Mouse (Mus musculus) ES-E14 (cell line): ENCODE data around the gene Cbx2. TPM values are rescaled to one million over a fixed set of nuclear protein-coding genes. Genes with fewer than 3 reads are reported as not detected.
A peak's percentile ranks its signal among the peaks of the same experiment; 100 is the strongest.

ENCODE experiments used
- DNase-seq: peaks from one replicate; pipeline ENCODE4 v3.0.0-alpha.2; 2013; ENCODE audit warnings: low read depth, low spot score
- H3K27ac ChIP-seq: 2 replicates; pipeline ENCODE4 v1.5.1; 2012; ENCODE audit warnings: low read depth, mild to moderate bottlenecking, low read length, moderate library complexity, mixed read lengths; ENCODE audit not compliant: poor library complexity, insufficient read depth, severe bottlenecking
- H3K36me3 ChIP-seq: 2 replicates; pipeline ENCODE4 v1.6.1; 2012; ENCODE audit warnings: mild to moderate bottlenecking, low read length, moderate library complexity, mixed read lengths; ENCODE audit not compliant: control insufficient read depth, poor library complexity, insufficient read depth, severe bottlenecking
- H3K4me1 ChIP-seq, 2 experiments: fragments of 150-350 bp in 1 of 2; sonication (generic) in 1 of 2; 2 replicates each; pipeline ENCODE4 v1.6.1; 2012; ENCODE audit warnings: low read length in 2 of 2, mild to moderate bottlenecking in 1 of 2, mixed read lengths in 1 of 2; ENCODE audit not compliant: control insufficient read depth in 2 of 2, insufficient read depth in 2 of 2, poor library complexity in 1 of 2
- H3K4me3 ChIP-seq, 2 experiments: fragments of 150-350 bp in 1 of 2; sonication (generic) in 1 of 2; 2 replicates each; pipeline ENCODE4 v1.5.1; 2012; ENCODE audit warnings: low read length in 2 of 2, low read depth in 1 of 2, mild to moderate bottlenecking in 1 of 2, mixed read lengths in 1 of 2; ENCODE audit not compliant: insufficient read depth in 1 of 2, poor library complexity in 1 of 2, severe bottlenecking in 1 of 2
- H3K9ac ChIP-seq: 2 replicates; pipeline ENCODE4 v1.6.1; 2012; ENCODE audit warnings: low read depth, mild to moderate bottlenecking, low read length, mixed read lengths; ENCODE audit not compliant: poor library complexity, insufficient read depth, severe bottlenecking
- H3K9me3 ChIP-seq: fragments of 150-350 bp; sonication (generic); 2 replicates; pipeline ENCODE4 v1.6.1; 2012; ENCODE audit warnings: low read depth, mild to moderate bottlenecking, low read length; ENCODE audit not compliant: control insufficient read depth, insufficient read depth
- CHD2 ChIP-seq: IDR thresholded peaks from 2 replicates; pipeline ENCODE4 v1.6.1; 2014; ENCODE audit warnings: mild to moderate bottlenecking, low read depth, low read length, inconsistent platforms
- HCFC1 ChIP-seq: IDR thresholded peaks from 2 replicates; pipeline ENCODE4 v1.6.1; 2012; ENCODE audit warnings: low read length, inconsistent platforms, borderline replicate concordance; ENCODE audit not compliant: insufficient read depth
- MAFK ChIP-seq: IDR thresholded peaks from 2 replicates; pipeline ENCODE4 v1.6.1; 2014; ENCODE audit warnings: mild to moderate bottlenecking, low read depth, low read length, inconsistent platforms; ENCODE audit not compliant: insufficient read depth
- ZC3H11A ChIP-seq: IDR thresholded peaks from 2 replicates; pipeline ENCODE4 v1.6.1; 2012; ENCODE audit warnings: low read depth, mild to moderate bottlenecking, inconsistent platforms, low read length, borderline replicate concordance
- ZNF384 ChIP-seq: IDR thresholded peaks from 2 replicates; pipeline ENCODE4 v1.6.1; 2012; ENCODE audit warnings: low read depth, low read length, inconsistent platforms
- in situ Hi-C, 2 experiments: fragments of 600-800 bp; cut with MboI; formaldehyde crosslinking; loops; one replicate each; pipeline ENCODE4 v1.15.1; 2025; ENCODE audit warnings: low sequenced_read_pairs in 2 of 2, inconsistent platforms in 1 of 2; ENCODE audit not compliant: unreplicated experiment in 2 of 2
- total RNA-seq: library from RNA; depleted of rRNA; stranded (reverse); fragments of 300-350 nt; gene quantifications from 2 replicates; pipeline ENCODE4 v1.2.3, GENCODE M21; 2012

Gene Cbx2
- total RNA-seq, 1 experiment: 13.9 TPM

DNA sequence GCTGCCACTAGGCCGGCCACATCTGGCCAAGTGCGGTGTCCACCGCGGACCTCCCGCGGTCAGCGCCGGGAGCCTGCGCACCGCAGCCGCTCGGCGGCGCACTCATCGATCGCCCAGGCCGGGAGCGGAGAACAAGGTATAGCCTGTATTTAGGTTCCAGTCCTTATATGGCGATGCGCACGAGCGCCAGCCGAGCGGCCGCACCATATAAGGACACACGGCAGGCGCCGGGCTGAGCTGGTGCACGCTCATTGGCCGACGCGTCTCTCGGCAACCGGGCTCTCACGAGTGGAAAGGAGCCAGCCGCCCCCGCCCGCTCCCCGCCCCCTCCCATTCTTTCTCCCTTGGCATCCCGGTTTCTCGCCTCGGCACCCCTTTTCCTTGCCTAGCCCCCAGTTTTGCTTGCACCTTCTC lies 30.5 kb downstream of the Cbx2 start:
- H3K4me3 ChIP-seq: peak overlapping the region; percentile 59 to 65
- DNase-seq: no peak
- in situ Hi-C loops: loop anchor here (5.0 to 10.0 kb wide), 2 partner anchors 34 to 1182 kb away; partner anchors contain the start of genes Bahcc1 (in 1 of the 2) and Cbx4 (in 1 of the 2)
- H3K4me1 ChIP-seq: peaks cover 0 to 25% of the 10 kb centered on the region in 2 experiments; a peak in 1 of 4 replicates
- H3K27ac ChIP-seq: no peak overlapping the region
- peak overlapping the region; percentile 66 for H3K9ac ChIP-seq
- no peaks in the 10 kb centered on the region for H3K36me3 ChIP-seq
- no peaks in the 10 kb centered on the region for H3K9me3 ChIP-seq
- TF ChIP-seq CHD2 (no peak), ZNF384 (no peak), ZC3H11A (no peak), HCFC1 (no peak), MAFK (no peak)

GRCm38 (mm10) chr11:119053738-119054350 lies 31.1 kb downstream of the Cbx2 start:
- DNase-seq: no peak
- TF ChIP-seq ZC3H11A (no peak), CHD2 (no peak), HCFC1 (no peak), MAFK (no peak), ZNF384 (no peak)
- in situ Hi-C loops: loop anchor here (5.0 to 10.0 kb wide), 2 partner anchors 33 to 1181 kb away; partner anchors contain the start of genes Bahcc1 (in 1 of the 2) and Cbx4 (in 1 of the 2)
- Histone ChIP-seq H3K9ac (no peak overlapping the region), H3K36me3 (no peaks in the 10 kb centered on the region), H3K4me1 (peaks cover 0 to 29% of the 10 kb centered on the region in 2 experiments; a peak in 1 of 4 replicates), H3K4me3 (peak overlapping the region; percentile 33 to 41; a peak in 3 of 4 replicates), H3K27ac (no peak overlapping the region), H3K9me3 (no peaks in the 10 kb centered on the region)

DNA sequence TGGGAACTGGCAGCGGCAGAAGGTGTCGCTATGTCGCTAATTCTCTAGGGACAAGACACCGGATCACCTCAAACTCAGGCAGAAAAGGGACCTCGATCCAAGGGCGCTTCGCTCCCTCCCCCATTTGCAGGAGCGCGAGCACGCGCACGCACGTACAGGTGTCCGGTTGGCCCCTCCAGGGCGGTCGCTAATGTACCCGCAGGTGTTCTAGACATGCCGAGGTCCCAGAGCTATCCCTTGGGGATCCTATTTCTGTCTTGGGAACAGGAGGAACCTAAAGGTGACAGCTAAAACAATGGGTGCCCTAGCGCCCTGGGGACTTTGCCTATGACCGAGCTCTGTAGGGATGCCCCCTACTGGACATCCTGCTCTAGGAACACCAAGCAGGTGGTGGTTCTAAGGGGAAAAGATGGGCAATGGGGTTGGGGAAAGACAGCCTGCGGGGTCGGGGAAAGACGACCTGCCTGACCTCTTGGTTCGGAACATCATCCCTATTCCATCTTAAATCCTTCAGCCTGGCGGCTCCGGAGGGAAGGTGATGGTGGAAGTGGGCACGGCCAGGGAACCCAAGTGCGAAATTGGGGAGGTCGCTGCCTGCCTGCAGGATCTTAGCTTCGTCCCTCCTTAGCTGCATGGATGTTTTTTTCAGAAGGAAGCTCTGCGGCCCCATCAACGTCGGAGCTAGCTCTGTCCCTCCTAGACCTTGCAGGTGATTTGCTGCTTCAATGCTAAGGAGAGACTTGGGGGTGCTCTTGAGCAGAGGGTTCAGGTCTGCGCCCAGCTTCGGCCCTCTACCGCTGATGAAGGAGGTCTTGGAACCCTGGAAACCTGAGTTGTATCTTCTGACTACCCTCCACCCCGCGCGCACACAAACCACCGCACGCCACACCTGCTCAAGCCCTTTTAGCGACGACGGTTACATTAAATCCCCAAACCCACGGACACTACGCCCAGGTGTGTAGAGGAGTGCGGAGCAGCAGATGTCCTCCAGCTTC lies 31.9 kb downstream of the Cbx2 start:
- Histone ChIP-seq H3K4me1 (peaks cover 0 to 30% of the 10 kb centered on the region in 2 experiments; a peak in 1 of 4 replicates), H3K9ac (no peak overlapping the region), H3K4me3 (peak overlapping the region; percentile 9 to 41; a peak in 2 of 4 replicates), H3K36me3 (no peaks in the 10 kb centered on the region), H3K27ac (no peak overlapping the region), H3K9me3 (no peaks in the 10 kb centered on the region)
- no peak for DNase-seq
- in situ Hi-C loops: loop anchor here (5.0 to 10.0 kb wide), 2 partner anchors 33 to 1180 kb away; partner anchors contain the start of genes Bahcc1 (in 1 of the 2) and Cbx4 (in 1 of the 2)
- no peak for TF ChIP-seq HCFC1
- no peak for TF ChIP-seq ZNF384

GRCm38 (mm10) chr11:119055571-119056131 lies 32.9 kb downstream of the Cbx2 start:
- peaks cover 0 to 30% of the 10 kb centered on the region in 2 experiments; a peak in 1 of 4 replicates for H3K4me1 ChIP-seq
- no peak for TF ChIP-seq ZC3H11A
- TF ChIP-seq MAFK: no peak
- no peak for TF ChIP-seq CHD2
- H3K9ac ChIP-seq: no peak overlapping the region
- in situ Hi-C loops: loop anchor here in 1 of 2 experiments (10.0 kb wide), 1 partner anchor 1179 kb away; the partner anchor contains the start of gene Bahcc1
- H3K36me3 ChIP-seq: no peaks in the 10 kb centered on the region
- no peak for DNase-seq
- H3K9me3 ChIP-seq: no peaks in the 10 kb centered on the region
- H3K4me3 ChIP-seq: no peak overlapping the region
- no peak overlapping the region for H3K27ac ChIP-seq
